Mouse (Mus musculus): ENCODE measurements around the gene Trmt1. TPM values are rescaled to one million over a fixed set of nuclear protein-coding genes. Genes with fewer than 3 reads are reported as not detected.

The Trmt1 gene
- total RNA-seq, 2 experiments from 2014 or later: 84.5 to 124 TPM

GRCm38 (mm10) chr8:84684537-84684936 is 1.6 kb upstream of the Trmt1 start:
- DNase-seq (ENCODE audit: low spot score in 2 of 2): no peak
- intact Hi-C loops (cut with DNase I): no loop called here

DNA sequence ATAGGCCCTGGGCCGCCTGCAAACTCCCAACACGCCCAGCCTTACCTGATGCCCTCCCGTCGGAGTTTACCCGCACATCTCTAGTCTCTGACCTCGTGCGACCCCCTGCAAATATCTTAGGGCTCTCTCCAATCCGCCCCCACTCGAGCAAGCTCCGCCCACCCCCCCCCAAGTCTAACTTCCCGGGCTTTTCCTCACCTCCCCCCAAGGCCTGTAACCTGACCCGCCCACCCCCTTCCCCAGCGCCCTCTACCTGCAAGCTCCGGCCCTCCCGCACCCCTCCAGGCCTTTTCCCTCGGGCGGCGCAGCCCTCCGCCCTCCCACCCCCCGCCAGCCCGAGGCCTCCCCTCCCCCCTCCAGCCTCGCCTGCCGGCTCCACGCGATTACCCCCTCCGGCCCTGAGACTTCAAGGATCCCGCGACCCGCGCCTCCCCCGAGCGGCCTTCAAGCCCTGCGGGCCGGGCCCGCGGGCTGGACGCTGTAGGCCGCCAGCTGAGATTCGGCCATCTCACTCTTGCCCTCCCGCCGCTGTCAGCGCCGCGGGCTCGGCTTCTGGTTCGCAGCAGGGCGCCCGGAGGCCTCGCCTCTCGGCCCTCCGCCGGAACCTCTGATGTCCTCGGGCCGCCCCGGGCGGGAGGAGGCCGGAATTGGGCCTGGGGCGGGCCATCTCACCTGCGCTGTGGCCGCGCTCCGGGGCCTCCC is 1.0 kb downstream of the Trmt1 start:
- intact Hi-C loops (cut with DNase I): loop anchor here (1.0 kb wide), 1 partner anchor 22 kb away; no protein-coding TSS in a partner anchor
- peak in 1 of 2 experiments; percentile 11 for DNase-seq (ENCODE audit: low spot score in 2 of 2)

DNA sequence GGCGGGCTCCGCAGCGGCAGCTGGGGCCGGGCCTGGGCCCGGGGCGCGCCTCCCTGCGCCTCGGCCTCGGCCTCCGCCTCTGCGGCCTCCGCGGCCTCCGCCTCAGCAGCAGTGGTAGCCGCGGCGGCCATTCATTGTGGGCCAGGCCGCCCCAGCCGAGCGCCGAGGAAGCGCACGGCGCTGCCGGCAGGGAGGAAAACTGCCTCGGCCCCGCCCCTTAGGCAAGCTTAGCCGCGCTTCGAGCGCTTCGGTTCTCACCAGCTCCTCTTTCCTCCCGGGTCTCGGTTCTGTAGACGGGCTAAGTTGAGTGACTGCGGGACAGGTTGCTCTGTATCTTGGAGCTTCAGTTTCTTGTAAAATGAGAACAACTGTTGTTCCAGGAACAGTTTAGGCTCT is 1.6 kb downstream of the Trmt1 start, which contains the start of gene Nacc1:
Gene Nacc1, minus strand, starts transcription at position 158 of the 396 bp plus-strand sequence.
- peak; percentile 86 to 91 for DNase-seq (ENCODE audit: low spot score in 2 of 2)
- intact Hi-C loops (cut with DNase I): loop anchor here (1.0 kb wide), 1 partner anchor 22 kb away; no protein-coding TSS in a partner anchor

DNA sequence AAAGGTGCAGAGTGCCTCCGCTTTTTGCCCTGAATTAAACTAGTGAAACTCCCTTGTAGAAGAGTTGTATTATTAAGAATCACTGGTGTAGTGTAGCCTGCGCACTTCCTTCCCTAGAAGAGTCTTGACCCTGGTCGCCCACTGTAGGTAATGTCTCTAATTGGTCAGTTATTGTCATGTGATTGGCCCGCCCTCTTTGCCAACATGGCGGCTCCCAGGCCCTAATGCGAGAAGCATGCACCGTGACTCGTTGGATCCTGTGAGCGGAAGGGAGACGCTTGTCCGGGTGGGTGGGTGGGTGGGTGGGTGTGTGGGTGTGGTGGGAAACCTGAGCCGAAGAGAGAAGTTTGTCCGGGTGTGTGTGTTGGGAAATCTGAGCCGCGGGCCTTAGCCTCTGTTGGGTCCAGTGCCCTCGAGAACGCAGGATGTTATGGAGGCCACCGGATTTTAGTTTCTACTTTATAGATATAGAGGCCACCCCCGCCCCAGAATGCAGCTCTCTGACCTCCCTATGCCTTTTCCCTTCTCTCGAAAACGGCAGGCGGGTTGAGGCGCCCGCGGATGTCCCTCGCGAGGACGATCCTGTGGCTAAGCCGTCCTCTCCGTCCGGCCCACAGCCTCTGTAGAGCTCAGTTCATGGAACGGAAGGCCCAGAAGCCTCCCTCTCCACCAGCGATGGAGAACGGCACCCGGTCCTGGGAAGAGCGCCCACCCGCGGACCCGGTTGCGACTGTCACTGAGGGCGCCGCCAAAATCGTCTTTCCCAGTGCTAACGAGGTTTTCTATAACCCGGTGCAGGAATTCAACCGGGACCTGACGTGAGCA is 3.2 kb downstream of the Trmt1 start:
- DNase-seq (ENCODE audit: low spot score in 2 of 2): peak; percentile 91 to 94
- intact Hi-C loops (cut with DNase I): no loop called here

GRCm38 (mm10) chr8:84693332-84693731 is 7.2 kb downstream of the Trmt1 start:
- intact Hi-C loops (cut with DNase I): no loop called here
- DNase-seq (ENCODE audit: low spot score in 2 of 2): no peak

DNA sequence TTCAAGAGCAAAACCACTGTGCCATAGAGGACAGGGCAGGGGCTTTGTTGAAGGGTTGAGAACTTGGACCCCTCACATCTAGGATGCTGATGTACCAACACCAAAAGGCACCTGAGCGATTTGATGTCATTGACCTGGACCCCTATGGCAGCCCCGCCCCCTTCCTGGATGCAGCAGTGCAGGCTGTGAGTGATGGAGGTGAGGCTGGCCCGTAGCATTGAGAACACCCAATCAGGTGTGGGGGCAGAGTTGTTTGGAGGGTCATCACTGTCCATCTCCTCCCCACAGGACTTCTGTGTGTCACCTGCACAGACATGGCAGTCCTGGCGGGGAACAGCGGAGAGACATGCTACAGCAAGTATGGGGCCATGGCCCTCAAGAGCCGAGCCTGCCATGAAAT is 9.0 kb downstream of the Trmt1 start:
- intact Hi-C loops (cut with DNase I): no loop called here
- no peak for DNase-seq (ENCODE audit: low spot score in 2 of 2)

DNA sequence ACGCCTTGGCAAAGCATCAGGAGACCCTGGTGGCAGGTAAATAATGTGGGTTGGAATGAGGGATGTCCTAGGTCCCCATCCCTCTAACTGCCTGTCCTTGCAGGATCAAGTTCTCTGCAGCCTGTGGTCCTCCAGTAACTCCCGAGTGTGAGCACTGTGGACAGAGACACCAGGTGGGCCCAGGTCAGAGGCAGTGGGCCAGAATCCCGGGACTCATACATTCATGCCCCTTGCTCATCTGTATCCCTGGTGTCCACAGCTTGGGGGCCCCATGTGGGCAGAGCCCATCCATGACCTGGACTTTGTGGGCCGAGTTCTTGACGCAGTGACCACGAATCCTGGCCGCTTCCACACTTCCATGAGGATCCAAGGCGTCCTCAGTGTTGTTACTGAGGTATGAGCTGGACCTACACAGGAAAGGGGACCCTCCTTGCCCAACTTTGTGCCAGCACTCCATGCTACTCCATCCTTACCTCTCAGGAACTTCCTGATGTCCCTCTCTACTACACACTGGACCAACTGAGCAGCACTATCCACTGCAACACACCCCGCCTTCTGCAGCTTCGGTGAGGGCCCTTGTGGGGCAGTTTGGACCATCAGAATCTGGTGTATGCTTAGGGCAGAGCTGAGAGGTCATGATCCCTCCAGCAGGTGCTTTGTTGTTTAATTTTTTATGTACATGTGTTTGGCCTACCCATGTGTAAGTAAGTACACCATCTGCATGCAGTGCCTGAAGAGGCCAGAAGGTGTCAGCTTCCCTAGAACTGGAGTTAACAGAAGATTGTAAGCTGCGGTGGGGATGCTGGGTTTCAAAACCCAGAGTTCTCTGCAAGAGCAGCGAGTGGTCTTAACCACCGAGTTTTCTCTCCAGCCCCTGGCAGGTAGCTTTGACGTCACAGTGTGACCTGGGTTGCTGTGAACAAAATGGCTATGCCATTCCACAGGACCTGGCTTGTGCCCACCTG is 11.3 kb downstream of the Trmt1 start:
- intact Hi-C loops (cut with DNase I): no loop called here
- DNase-seq (ENCODE audit: low spot score in 2 of 2): no peak

DNA sequence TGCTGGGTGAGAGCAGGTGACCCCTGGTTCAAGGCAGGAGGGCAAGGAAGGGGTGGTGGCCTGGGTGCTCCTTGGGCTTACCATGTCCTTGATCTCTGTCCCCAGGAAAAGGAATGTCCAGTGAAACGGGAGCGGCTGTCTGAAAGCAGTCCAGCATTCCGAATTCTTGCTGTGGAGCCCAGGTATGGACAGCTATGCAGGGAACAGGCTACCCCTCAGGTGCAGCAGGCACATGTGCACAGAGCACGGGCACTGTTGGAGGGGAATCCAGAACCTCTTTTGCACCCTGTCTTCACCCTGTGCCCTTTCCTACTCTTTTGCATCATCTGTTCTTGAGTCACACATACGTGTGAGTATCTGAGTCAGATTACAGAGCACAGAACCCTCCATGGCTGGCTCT is 12.2 kb downstream of the Trmt1 start:
- no peak for DNase-seq (ENCODE audit: low spot score in 2 of 2)
- intact Hi-C loops (cut with DNase I): no loop called here

DNA sequence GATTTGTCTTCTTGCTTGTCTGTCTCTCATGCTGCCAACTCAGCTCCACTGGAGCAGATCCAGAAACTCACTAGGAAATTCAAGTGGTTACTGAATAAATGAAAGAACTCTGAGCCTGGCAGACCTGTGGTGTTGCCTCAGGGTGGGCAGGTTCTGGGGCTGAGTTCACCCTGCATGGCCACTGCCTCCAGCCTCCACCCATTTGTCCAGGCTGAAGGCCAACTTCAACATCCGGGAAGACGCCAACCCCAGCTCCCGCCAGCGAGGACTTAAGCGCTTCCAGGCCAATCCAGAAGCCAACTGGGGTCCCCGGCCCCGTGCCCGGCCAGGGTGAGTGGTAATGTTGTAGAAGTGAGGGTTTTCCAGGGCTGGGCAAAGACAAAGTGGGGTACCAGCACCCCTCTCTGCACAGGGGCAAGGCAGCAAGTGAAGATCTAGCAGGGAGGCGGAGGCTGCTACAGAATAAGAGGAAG is 12.9 kb downstream of the Trmt1 start:
- no peak for DNase-seq (ENCODE audit: low spot score in 2 of 2)

GRCm38 (mm10) chr8:84699861-84700322 is 13.8 kb downstream of the Trmt1 start:
- peak; percentile 64 for DNase-seq (ENCODE audit: low spot score in 2 of 2)
- intact Hi-C loops (cut with DNase I): loop anchor here (5.0 kb wide), 1 partner anchor 38 kb away; the partner anchor contains the start of gene Ier2

More for the DNA sequence above, 12.9 kb downstream of the Trmt1 start:
- intact Hi-C loops (cut with DNase I): no loop called here

- DNase-seq (ENCODE audit: low spot score in 2 of 2): no peak
- intact Hi-C loops (cut with DNase I): loop anchor here (5.0 kb wide), 1 partner anchor 38 kb away; the partner anchor contains the start of gene Ier2
These were observed 14.4 kb downstream of the Trmt1 start for GRCm38 (mm10) chr8:84700526-84700925.

DNA sequence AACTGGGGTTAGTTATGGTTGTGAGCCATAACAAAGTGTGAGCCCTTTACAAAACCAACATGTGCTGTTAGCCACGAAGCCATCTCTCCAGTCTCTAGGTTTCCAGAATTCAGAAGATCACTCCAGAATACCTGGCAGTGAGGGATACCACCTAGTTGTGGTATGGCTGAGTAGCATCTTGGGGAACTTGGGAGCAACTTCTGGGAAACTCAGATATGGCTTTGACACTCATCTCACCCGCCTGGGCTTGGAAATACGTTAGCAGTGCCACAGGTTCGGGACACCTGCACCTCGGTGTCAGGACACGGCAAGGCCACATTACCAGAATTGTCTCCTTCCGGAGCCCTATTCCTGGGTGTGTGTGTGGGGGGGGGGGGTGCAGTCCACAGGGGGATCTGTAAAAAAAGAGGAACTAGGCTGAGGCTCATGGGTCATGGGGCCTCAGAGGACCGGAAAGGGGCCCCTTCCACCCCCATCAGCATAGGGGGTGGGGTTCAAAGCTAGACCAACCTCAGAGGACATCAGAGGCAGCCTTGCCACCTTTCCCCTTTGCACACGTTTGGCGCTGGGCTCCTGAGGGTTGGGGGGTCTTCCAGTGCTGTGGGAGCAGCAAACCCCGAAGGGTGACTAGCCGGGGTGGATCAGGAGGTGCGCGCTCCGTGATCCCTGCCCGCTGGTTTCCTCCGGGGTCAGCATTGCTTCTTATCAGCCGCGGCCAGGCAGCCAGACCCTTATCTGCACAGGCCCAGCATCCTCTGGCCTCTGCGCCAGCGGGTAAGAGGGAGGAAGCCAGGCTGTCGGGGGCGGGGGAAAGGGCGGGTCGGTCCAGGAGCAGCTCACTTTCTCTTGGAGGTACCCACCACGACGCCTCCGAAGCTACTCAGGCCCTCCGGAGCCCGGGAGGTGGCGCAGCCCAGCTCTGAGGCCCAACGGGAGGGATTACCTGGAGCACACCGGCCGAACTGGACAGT is 15.1 kb downstream of the Trmt1 start, which contains the start of gene Lyl1:
Gene Lyl1, plus strand, starts transcription at position 517 of the 971 bp plus-strand sequence.
- intact Hi-C loops (cut with DNase I): loop anchor here (5.0 kb wide), 1 partner anchor 39 kb away; the partner anchor contains the start of gene Ier2
- DNase-seq (ENCODE audit: low spot score in 2 of 2): no peak

- no peak for DNase-seq (ENCODE audit: low spot score in 2 of 2)
- intact Hi-C loops (cut with DNase I): loop anchor here (5.0 kb wide), 1 partner anchor 40 kb away; the partner anchor contains the start of gene Ier2
These were observed 16.5 kb downstream of the Trmt1 start for GRCm38 (mm10) chr8:84702561-84702960.

DNA sequence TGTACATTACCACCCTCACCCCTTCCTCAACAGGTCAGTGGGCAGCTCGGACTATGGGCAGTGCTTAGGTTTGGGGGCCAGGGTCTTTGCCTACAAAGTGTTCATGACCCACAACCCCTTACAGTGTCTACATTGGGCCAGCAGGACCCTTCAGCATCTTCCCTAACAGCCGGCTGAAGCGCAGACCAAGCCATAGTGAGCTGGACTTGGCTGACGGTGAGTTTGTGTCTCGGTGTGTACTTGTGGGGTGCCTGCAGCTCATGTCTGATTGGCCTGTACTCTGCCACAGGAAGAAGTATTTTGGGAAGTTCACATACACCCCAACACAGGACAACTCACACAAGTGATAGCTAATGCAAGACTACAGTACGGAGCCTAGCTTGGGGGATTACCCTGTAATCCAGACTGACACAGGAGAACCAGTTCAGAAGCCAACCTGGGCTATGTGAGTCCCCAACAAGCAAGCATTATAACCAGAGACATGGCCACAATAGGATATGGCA is 16.9 kb downstream of the Trmt1 start:
- intact Hi-C loops (cut with DNase I): loop anchor here (5.0 kb wide), 1 partner anchor 41 kb away; the partner anchor contains the start of gene Ier2
- no peak for DNase-seq (ENCODE audit: low spot score in 2 of 2)

GRCm38 (mm10) chr8:84703466-84704249 is 17.6 kb downstream of the Trmt1 start:
- intact Hi-C loops (cut with DNase I): loop anchor here (5.0 kb wide), 1 partner anchor 41 kb away; the partner anchor contains the start of gene Ier2
- DNase-seq (ENCODE audit: low spot score in 2 of 2): no peak

GRCm38 (mm10) chr8:84704356-84704755 is 18.2 kb downstream of the Trmt1 start:
- intact Hi-C loops (cut with DNase I): loop anchor here (5.0 kb wide), 1 partner anchor 42 kb away; the partner anchor contains the start of gene Ier2
- DNase-seq (ENCODE audit: low spot score in 2 of 2): peak in 1 of 2 experiments; percentile 64
